Mouse (Mus musculus) cerebellum, adult 2 months (tissue): ENCODE measurements at regions not wholly inside any gene's neighbourhood (a gene's known extent, or its start where the extent isn't known, plus 50 kb on each side); places are given as distances from the start of the nearest gene placed in this dataset.

ENCODE experiments used
- CTCF ChIP-seq: fragments of 200-500 bp; IDR thresholded peaks from 2 replicates; pipeline ENCODE4 v1.5.1; 2011; ENCODE audit warnings: low read depth, mild to moderate bottlenecking, control low read depth, low read length, moderate library complexity, borderline replicate concordance; ENCODE audit not compliant: insufficient read depth
- POLR2A ChIP-seq: fragments of 200-500 bp; IDR thresholded peaks from 2 replicates; pipeline ENCODE4 v1.6.1; 2011; ENCODE audit warnings: low read length, control low read depth, borderline replicate concordance; ENCODE audit not compliant: insufficient read depth

- TF ChIP-seq CTCF, result no peak
- no peak for TF ChIP-seq POLR2A
These were observed 220.4 kb downstream of the 3110018I06Rik start for GRCm38 (mm10) chr12:107708812-107709211.
